Mouse (Mus musculus) T-helper 17 cell (primary cell): ENCODE data around the gene Ttc38.

Source experiments
- in situ Hi-C, 2 experiments: fragments of 300-600 bp; cut with MboI, MseI; formaldehyde crosslinking; loops; 1 replicate in 1 of 2; 2 replicates in 1 of 2; pipeline ENCODE4 v1.15.1; 2025; ENCODE audit warnings: high pct_unique_total_duplicates in 2 of 2

Ttc38 gene

DNA sequence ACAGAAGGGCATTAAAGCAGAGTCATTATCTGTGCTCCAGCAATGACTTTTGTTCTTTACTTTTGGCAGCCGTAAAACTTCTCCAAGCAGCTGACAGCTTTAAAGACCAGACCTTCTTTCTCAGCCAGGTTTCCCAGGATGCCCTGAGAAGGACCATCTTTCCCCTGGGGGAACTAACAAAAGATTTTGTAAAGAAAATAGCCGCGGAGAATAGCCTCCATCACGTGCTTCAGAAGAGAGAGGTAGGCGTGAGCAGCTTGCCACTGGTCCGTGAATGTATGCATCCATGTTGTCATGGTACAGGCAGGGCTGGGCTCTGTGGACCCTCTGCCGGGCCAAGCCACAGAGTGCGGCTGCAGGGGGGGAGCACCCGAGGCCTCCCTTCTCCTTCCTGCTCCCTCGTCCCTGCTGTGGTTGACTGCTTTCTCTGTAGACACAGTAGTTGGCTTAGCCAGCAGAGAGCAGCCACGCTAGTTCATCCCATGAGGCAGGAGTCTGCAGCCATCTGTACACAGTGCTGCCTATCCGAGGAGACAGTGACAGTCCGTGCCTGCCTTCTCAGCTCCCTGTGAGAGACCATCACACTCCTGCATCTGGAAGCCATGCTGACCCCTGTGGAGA lies 60.5 kb downstream of the Ttc38 start:
- in situ Hi-C loops, result no loop called here

DNA sequence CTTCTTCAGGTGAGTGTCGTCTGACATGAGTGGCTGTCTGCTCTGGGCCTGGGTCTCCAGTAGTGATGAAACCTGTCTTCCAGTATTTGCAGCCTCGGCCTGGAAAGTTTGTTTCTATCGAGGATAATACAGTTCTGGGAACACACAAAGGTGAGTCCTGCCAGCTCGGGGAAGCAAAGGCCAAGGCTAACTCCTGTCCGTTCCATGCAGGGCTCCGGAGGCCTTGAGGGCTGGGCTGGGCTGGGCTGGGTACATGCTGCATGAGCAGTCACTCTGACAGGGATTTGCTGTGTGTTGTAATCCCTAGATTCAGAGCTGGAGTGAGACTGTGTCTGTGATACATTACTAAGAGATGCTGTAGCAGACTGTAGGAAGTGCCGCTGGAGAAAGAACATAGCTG lies 61.8 kb downstream of the Ttc38 start:
- in situ Hi-C loops, result no loop called here

DNA sequence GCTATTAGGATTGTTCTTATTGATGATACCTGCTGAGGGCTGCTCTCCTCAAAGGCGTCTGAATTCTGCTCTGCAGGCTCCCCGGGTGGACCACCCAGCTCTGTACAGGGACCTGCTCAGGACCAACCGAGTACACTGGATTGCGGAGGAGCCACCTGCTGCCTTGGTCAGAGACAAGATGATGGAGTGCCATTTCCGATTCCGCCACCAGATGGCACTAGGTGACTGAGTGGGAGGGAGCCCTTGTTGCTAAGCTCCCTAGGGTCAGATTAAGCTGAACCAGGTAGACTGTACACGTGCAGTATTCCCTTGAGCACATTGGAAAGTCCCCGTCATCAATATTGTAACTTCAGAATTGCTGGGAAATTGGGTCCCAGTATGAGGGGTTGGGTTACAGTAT lies 64.2 kb downstream of the Ttc38 start:
- in situ Hi-C loops, result no loop called here

DNA sequence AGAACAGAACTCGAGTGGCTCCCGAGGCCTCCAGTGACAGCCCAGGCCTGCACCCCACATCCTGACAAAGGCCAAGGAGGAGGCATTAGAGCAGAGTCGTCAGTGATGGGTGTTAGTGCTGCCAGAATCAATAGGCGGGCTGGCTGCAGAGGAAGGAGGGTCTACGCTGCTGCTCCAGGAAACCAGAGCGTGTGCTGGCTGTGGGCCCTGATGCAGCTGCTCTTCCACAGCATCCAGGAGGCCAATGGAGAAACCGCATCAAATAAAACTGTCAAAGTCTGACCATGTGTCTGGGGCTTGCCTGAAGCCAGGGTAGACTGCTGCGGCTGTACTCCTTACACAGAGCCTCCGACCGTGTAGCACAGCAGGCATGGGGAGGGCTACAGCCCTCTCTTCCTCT lies 65.0 kb downstream of the Ttc38 start:
- in situ Hi-C loops, result no loop called here

DNA sequence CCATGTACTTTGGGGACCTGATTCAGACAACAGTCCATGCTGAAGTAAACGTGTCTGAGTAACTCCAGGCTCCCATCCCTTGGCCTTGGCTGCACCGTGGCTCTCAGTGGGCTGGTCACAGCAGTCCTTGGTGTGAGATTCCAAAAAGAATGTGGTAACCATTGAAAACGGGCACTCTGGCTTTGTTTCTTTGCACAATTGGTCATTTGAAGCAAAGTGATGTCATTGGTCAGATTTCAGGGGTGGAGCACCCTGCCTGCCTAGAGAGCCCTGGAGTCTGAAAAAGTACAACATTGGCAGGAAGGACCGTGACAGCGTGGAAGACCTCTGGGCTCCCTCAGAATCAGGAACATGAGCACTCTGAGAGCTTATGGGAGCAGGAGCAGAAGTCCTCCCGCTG lies 67.3 kb downstream of the Ttc38 start:
- in situ Hi-C loops, result no loop called here

DNA sequence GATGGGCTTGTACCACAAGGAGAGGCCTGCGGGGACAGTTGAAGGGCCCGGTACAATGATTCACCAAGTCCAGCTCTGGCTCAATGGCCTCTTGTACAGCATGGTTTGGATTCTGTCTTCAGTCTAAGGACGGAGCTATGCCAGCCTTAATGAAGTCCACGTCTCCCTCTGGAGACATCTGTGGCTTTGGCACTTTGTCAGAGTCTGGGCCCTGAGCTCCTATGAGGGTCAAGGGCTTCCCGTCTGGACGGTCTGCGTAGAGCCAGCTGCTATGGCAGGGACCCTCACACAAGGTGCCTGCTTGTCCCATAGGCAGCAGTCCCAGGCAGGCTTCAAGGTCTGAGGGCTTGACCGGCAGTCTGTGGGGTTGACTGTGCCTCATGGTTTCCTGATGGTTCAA lies 68.2 kb downstream of the Ttc38 start:
- in situ Hi-C loops, result no loop called here

DNA sequence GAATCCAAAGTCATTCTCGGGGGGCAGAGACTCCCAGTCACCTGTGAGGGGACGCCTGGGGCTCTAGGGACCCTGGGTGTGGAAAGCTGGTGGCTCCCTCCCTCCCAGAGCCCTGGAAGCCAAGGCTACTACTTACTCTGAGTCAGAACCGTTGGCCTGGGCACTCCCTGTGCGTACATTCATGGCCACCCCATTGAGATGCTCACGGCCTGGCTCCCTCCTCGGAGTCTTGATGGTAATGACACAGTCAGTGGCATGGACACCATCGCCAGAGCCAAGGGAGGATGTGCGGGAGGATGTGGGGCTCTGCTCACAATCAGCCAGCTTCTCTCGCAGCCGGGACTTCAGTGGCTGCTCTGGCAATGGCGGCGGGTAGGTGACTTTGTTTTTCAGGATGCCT lies 68.7 kb downstream of the Ttc38 start:
- in situ Hi-C loops, result no loop called here

DNA sequence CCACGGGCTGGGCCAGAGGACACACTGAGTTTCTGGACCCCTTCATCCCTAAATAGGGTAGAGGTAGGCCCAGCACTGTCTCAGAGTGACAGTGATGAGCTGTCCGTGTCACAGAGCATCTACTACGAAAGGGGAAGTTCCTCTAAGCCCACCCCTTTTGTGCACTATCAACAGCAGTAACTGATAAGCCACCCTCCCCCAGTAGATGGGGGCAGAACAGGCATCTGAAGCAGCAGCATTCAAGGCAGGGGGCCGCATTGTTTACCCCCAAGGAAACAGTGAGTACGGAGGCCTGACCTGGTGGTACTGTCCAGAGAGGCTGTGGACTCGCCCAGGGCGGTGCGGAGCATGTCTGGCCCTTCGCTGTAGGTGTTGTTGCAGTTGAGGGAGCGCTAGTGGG lies 70.4 kb downstream of the Ttc38 start:
- in situ Hi-C loops, result no loop called here

DNA sequence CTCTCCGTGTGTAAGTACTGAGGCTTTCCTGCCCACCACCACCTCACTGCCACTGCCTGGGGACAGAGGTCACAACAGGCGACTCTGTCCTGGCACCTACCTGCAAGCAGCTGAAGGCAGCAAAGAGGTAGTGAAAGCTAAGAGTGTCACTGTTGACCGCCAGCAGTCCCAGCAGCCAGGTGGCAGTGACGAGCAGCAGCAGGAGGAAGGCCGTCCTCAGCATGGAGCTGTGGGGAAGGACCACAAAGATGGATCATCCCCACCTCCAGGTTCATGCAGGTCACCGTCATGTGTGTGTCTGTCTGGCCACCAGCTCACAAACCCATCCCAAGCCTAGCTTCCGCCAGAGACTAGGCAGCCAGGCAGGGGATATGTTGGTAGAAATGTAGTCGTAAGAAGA lies 71.7 kb downstream of the Ttc38 start:
- in situ Hi-C loops, result no loop called here
